Mouse (Mus musculus) lung, adult 2 months (tissue): ENCODE measurements around the gene Aloxe3.
A peak's percentile ranks its signal among the peaks of the same experiment; 100 is the strongest.

Experiments used
- CTCF ChIP-seq: fragments of 200-500 bp; IDR thresholded peaks from 2 replicates; pipeline ENCODE4 v1.5.1; 2011; ENCODE audit warnings: mild to moderate bottlenecking, low read length, control low read depth; ENCODE audit not compliant: insufficient read depth
- POLR2A ChIP-seq: fragments of 200-500 bp; IDR thresholded peaks from 2 replicates; pipeline ENCODE4 v1.6.1; 2011; ENCODE audit warnings: low read depth, mild to moderate bottlenecking, control low read depth, low read length, borderline replicate concordance; ENCODE audit errors: extremely low read depth

GRCm38 (mm10) chr11:69096360-69096986 is 29.2 kb upstream of the Aloxe3 start:
- TF ChIP-seq CTCF (no peak), POLR2A (peak; percentile 54; the same call in 1 of the 2 replicates)
